Mouse (Mus musculus) heart, embryonic 12.5 days (tissue): ENCODE results near the gene Alas2. TPM values are rescaled to one million over a fixed set of nuclear protein-coding genes. Genes with fewer than 3 reads are reported as not detected.

Experiments
- ATAC-seq: fragments of 200-750 bp; cut with Nextera tagmentation; 2 replicates; pipeline ENCODE4 v1.8.0; 2017; ENCODE audit warnings: moderate TSS enrichment, moderate library complexity; ENCODE audit not compliant: insufficient number of reproducible peaks, low FRiP score
- H3K27ac ChIP-seq: fragments of 300-500 bp; sonication (generic); 2 replicates; pipeline ENCODE4 v1.5.1; 2016; ENCODE audit warnings: mild to moderate bottlenecking, moderate library complexity; ENCODE audit not compliant: poor library complexity, severe bottlenecking
- H3K27me3 ChIP-seq: fragments of 300-500 bp; sonication (generic); replicated peaks from 2 replicates; pipeline ENCODE4 v1.6.1; 2016; ENCODE audit warnings: mild to moderate bottlenecking, moderate library complexity
- H3K36me3 ChIP-seq: fragments of 300-500 bp; sonication (generic); 2 replicates; pipeline ENCODE4 v1.6.1; 2016; ENCODE audit warnings: mild to moderate bottlenecking, moderate library complexity
- H3K4me1 ChIP-seq: fragments of 300-500 bp; sonication (generic); replicated peaks from 2 replicates; pipeline ENCODE4 v1.6.1; 2016; ENCODE audit warnings: mild to moderate bottlenecking
- H3K4me2 ChIP-seq: fragments of 300-500 bp; sonication (generic); 2 replicates; pipeline ENCODE4 v1.6.1; 2016; ENCODE audit warnings: mild to moderate bottlenecking, moderate library complexity
- H3K4me3 ChIP-seq: fragments of 300-500 bp; sonication (generic); 2 replicates; pipeline ENCODE4 v1.5.1; 2016; ENCODE audit warnings: mild to moderate bottlenecking
- H3K9ac ChIP-seq: fragments of 300-500 bp; sonication (generic); 2 replicates; pipeline ENCODE4 v1.6.1; 2016; ENCODE audit warnings: mild to moderate bottlenecking, moderate library complexity
- H3K9me3 ChIP-seq: fragments of 300-500 bp; sonication (generic); replicated peaks from 2 replicates; pipeline ENCODE4 v1.6.1; 2016; ENCODE audit warnings: mild to moderate bottlenecking, moderate library complexity
- WGBS: fragments of 180-500 bp; shearing (Covaris S2); methylation state at CpG from one replicate; pipeline ENCODE4 v1.1.7; 2016; 5-methylcytosine and 5-hydroxymethylcytosine counted together
- polyA plus RNA-seq: library from polyadenylated mRNA; unstranded; fragments of >200 nt; fragmentation: Nextera tagmentation; extraction: Ambion mirVana; gene quantifications from 2 replicates; pipeline ENCODE4 v1.2.1, GENCODE M21; 2016

Alas2 gene
- polyA plus RNA-seq, 1 experiment from 2014 or later: 159 TPM

- H3K36me3 ChIP-seq: peaks cover 5% of the 10 kb centered on the region; the same call in 1 of the 2 replicates
- WGBS: 77% methylated on average over 12 of the region's 12 CpGs
- peak; percentile 92 for ATAC-seq
- H3K9me3 ChIP-seq: no peaks in the 10 kb centered on the region
- no peaks in the 10 kb centered on the region for H3K27me3 ChIP-seq
- H3K4me1 ChIP-seq: no peaks in the 10 kb centered on the region
- H3K9ac ChIP-seq: no peak overlapping the region
- H3K4me3 ChIP-seq: no peak overlapping the region
- no peak overlapping the region for H3K4me2 ChIP-seq
- 0 out of 2 replicates have a peak overlapping the region, but pooled peaks have one; percentile 33 for H3K27ac ChIP-seq
These were observed 17.6 kb downstream of the Alas2 start for GRCm38 (mm10) chrX:150564644-150565357.

- Histone ChIP-seq H3K27me3 (no peaks in the 10 kb centered on the region), H3K9ac (no peak overlapping the region)
These were observed 34.7 kb downstream of the Alas2 start for GRCm38 (mm10) chrX:150581921-150582320.

GRCm38 (mm10) chrX:150585116-150585515 is 37.9 kb downstream of the Alas2 start:
- no peak overlapping the region for H3K27ac ChIP-seq
- H3K4me1 ChIP-seq: no peaks in the 10 kb centered on the region

More at GRCm38 (mm10) chrX:150581921-150582320, 34.7 kb downstream of the Alas2 start:
- H3K9me3 ChIP-seq: no peaks in the 10 kb centered on the region
- H3K4me3 ChIP-seq: no peak overlapping the region
- H3K36me3 ChIP-seq: peaks cover 37% of the 10 kb centered on the region
- H3K4me1 ChIP-seq: no peaks in the 10 kb centered on the region
- no peak for ATAC-seq
- no peak overlapping the region for H3K27ac ChIP-seq
- no peak overlapping the region for H3K4me2 ChIP-seq

GRCm38 (mm10) chrX:150588023-150588764 is 41.0 kb downstream of the Alas2 start, which contains the start of gene Pfkfb1:
TSS of gene Pfkfb1 (plus strand) at chrX:150588229.
- peaks cover 2% of the 10 kb centered on the region; the same call in 1 of the 2 replicates for H3K4me1 ChIP-seq
- peaks cover 19% of the 10 kb centered on the region for H3K36me3 ChIP-seq
- H3K27me3 ChIP-seq: no peaks in the 10 kb centered on the region
- H3K9ac ChIP-seq: peak within 1 kb of the TSS; percentile 77
- 18% methylated on average over 35 of the region's 35 CpGs for WGBS
- peak within 1 kb of the TSS; percentile 65 for H3K4me3 ChIP-seq
- H3K4me2 ChIP-seq: peak within 1 kb of the TSS; percentile 74
- no peaks in the 10 kb centered on the region for H3K9me3 ChIP-seq
- peak within 1 kb of the TSS; percentile 87 for H3K27ac ChIP-seq
- peak; percentile 94 for ATAC-seq

More at GRCm38 (mm10) chrX:150585116-150585515, 37.9 kb downstream of the Alas2 start:
- H3K4me2 ChIP-seq: no peak overlapping the region
- 91% methylated on average over 8 of the region's 8 CpGs for WGBS
- no peak for ATAC-seq
- H3K9ac ChIP-seq: no peak overlapping the region
- H3K36me3 ChIP-seq: peaks cover 37% of the 10 kb centered on the region
- H3K9me3 ChIP-seq: no peaks in the 10 kb centered on the region
- H3K4me3 ChIP-seq: no peak overlapping the region
- H3K27me3 ChIP-seq: no peaks in the 10 kb centered on the region

GRCm38 (mm10) chrX:150589696-150590095 is 42.5 kb downstream of the Alas2 start, which contains the start of gene Apex2:
TSS of gene Apex2 (minus strand) at chrX:150589868.
- WGBS: 74% methylated on average over 5 of the region's 5 CpGs
- no peak within 1 kb of the TSS; the same call in 1 of the 2 replicates for H3K9ac ChIP-seq

GRCm38 (mm10) chrX:150593266-150594035 is 46.3 kb downstream of the Alas2 start:
- Histone ChIP-seq H3K4me1 (peaks cover 10% of the 10 kb centered on the region; the same call in 1 of the 2 replicates), H3K4me2 (no peak overlapping the region), H3K36me3 (no peaks in the 10 kb centered on the region), H3K4me3 (no peak overlapping the region), H3K9ac (no peak overlapping the region), H3K27me3 (no peaks in the 10 kb centered on the region), H3K9me3 (no peaks in the 10 kb centered on the region), H3K27ac (no peak overlapping the region)
- no peak for ATAC-seq
- 75% methylated on average over 12 of the region's 12 CpGs for WGBS

More at GRCm38 (mm10) chrX:150589696-150590095, 42.5 kb downstream of the Alas2 start, which contains the start of gene Apex2:
- ATAC-seq: no peak
- peak within 1 kb of the TSS; percentile 74 for H3K4me2 ChIP-seq
- no peaks in the 10 kb centered on the region for H3K27me3 ChIP-seq
- H3K4me1 ChIP-seq: peaks cover 10% of the 10 kb centered on the region; the same call in 1 of the 2 replicates
- no peaks in the 10 kb centered on the region for H3K9me3 ChIP-seq
- H3K27ac ChIP-seq: no peak within 1 kb of the TSS
- H3K4me3 ChIP-seq: peak within 1 kb of the TSS; percentile 65
- H3K36me3 ChIP-seq: peaks cover 12% of the 10 kb centered on the region

- H3K27ac ChIP-seq: no peak overlapping the region
- peaks cover 10% of the 10 kb centered on the region; the same call in 1 of the 2 replicates for H3K4me1 ChIP-seq
- H3K36me3 ChIP-seq: no peaks in the 10 kb centered on the region
- no peak overlapping the region for H3K9ac ChIP-seq
- H3K27me3 ChIP-seq: no peaks in the 10 kb centered on the region
- no peak for ATAC-seq
- WGBS: 60% methylated on average over 3 of the region's 3 CpGs
- no peak overlapping the region for H3K4me3 ChIP-seq
- no peak overlapping the region for H3K4me2 ChIP-seq
- no peaks in the 10 kb centered on the region for H3K9me3 ChIP-seq
These were observed 47.0 kb downstream of the Alas2 start for GRCm38 (mm10) chrX:150594176-150594575.

- Histone ChIP-seq H3K9me3 (no peaks in the 10 kb centered on the region), H3K4me3 (no peak overlapping the region), H3K9ac (no peak overlapping the region), H3K4me1 (peaks cover 10% of the 10 kb centered on the region; the same call in 1 of the 2 replicates), H3K4me2 (no peak overlapping the region), H3K36me3 (no peaks in the 10 kb centered on the region), H3K27me3 (no peaks in the 10 kb centered on the region), H3K27ac (no peak overlapping the region)
- no peak for ATAC-seq
- WGBS: 65% methylated on average over 9 of the region's 9 CpGs
These were observed 48.0 kb downstream of the Alas2 start for GRCm38 (mm10) chrX:150595016-150595760.

GRCm38 (mm10) chrX:150598882-150599281 is 51.7 kb downstream of the Alas2 start:
- H3K4me1 ChIP-seq: 0 out of 2 replicates have a peak, but pooled peaks cover 3% of the 10 kb centered on the region
- H3K27me3 ChIP-seq: no peaks in the 10 kb centered on the region
- H3K9ac ChIP-seq: no peak overlapping the region
- ATAC-seq: no peak
- no peak overlapping the region for H3K4me2 ChIP-seq
- no peaks in the 10 kb centered on the region for H3K36me3 ChIP-seq
- 80% methylated on average over 2 of the region's 2 CpGs for WGBS
- no peak overlapping the region for H3K27ac ChIP-seq
- no peak overlapping the region for H3K4me3 ChIP-seq
- no peaks in the 10 kb centered on the region for H3K9me3 ChIP-seq
